Mouse (Mus musculus): Measurements from ENCODE around the gene Ubl3. TPM values are rescaled to one million over a fixed set of nuclear protein-coding genes. Genes with fewer than 3 reads are reported as not detected.

Gene Ubl3
- 164 and 181 TPM in 2 replicates for total RNA-seq (2021)
- long read RNA-seq, transcript Ubl3-204 (6 exons, 2,064 nt), result minor isoform, 34 of 246 reads
- long read RNA-seq, transcript Ubl3-201 (5 exons, 2,537 nt), result major isoform, 199 of 246 reads
- long read RNA-seq, partial matches to known transcripts, result 7 of 246 reads
- long read RNA-seq, other reads (novel, unspliced or antisense), result 6 of 246 reads

DNA sequence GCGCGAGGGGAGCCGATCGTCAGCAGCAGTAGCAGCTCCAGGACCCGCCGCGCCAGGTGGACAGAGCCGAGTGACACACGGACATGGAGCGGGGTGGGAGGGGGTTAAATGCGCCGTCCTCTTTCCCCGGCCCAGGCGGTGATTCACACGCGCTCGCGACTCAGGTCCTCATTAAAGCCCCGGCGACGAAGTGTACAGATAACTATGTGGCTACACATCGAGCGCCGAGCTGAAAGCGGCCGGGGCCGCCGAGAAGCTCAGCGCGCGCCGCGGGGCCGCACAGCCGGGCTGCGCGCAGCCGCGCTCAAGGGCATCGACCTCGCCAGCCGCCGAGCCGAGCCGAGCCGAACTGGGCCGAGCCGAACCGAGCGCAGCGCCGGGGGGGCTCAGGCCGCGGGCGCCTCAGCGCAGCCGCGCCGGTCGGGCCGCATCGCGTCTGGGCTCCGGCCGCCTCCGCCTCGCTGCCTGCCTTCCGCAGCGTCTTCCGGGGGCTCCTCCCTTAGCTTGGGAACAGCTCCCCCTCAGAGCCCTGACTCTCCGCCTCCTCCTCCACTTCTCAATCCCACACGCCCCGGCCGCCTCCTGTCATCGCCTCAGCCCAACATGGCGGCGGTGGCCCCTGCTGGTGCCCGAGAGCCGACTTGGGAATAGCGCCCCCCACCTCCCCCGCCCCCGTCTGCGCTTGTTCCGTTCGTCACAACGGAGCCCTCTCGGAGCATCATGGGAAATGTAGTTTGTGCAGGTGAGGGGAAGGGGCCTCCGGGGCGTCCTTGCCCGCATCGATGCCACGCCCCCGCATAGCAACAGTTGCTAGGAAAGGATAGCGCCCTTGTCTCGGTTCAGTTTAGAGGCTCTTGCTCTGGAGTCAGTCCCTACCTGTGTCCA, at the start of gene Ubl3:
TSS of gene Ubl3 (minus strand) at position 603 of the 885 bp plus-strand sequence.
- DNase-seq, result peak; percentile 88

DNA sequence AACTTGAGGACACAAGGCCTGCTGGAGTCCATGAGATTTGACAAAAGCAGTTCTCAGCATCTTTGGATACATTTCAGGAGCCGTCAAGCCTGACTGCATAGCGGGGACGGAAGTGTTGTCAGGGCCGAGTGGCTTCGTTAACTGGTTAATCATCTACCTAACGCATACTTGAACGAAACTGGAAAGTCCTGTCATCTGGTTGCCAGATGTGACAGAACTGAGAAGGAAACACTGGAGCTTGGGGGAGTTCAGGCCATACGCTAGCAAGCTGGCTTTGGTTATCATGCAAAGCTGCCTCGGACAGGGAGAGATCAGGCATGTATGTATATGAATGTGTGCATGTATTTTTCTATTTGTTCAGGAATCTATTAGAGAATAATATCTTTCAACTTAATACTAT, 45.8 kb upstream of the Ubl3 start:
- no peak for DNase-seq

DNA sequence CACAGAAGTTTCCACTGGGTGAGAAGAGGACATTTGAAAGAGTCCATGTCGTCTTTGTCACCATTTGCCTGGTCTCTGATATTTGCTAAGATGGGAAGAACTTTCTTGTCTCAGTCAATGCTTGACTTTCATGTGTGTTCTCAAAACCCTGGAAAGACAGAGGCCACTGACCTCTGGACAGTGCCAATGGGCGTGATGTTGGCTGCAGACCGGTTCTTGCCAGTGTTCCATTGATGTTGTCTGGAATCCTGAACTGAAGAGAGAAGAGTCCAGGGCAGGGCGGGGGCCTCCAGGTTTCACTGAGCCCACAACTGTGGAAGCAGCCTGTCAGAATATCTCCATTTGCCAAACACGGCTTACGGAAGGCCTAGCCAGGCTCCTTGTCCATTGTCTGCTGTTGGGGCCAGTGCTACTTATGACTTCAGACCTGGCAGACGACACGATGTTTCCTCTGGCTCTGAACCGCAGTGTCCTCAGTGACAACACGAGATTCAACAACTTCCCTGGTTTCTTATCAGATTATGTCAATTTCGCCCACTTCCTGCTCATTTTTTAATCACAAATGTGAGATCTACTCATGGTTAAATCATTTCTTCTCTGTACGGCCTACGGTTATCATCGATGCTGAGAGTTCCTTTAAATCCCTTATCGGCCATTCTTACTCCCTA, 43.6 kb upstream of the Ubl3 start:
- no peak for DNase-seq

DNA sequence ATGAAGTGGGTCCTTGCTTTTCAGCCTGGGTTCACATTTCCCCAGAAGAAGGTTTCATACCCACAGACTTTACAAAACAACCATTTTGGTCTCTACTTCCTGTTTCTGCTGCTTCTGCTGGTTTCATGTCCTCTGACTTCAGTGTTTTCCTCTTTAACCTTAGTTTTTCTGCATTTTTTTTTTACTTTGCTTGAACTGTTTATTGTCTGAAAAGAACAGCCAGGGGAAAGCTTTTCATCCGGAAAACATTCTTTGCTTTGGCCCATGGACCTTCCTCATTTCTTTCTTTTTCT, 42.8 kb upstream of the Ubl3 start:
- DNase-seq, result no peak

DNA sequence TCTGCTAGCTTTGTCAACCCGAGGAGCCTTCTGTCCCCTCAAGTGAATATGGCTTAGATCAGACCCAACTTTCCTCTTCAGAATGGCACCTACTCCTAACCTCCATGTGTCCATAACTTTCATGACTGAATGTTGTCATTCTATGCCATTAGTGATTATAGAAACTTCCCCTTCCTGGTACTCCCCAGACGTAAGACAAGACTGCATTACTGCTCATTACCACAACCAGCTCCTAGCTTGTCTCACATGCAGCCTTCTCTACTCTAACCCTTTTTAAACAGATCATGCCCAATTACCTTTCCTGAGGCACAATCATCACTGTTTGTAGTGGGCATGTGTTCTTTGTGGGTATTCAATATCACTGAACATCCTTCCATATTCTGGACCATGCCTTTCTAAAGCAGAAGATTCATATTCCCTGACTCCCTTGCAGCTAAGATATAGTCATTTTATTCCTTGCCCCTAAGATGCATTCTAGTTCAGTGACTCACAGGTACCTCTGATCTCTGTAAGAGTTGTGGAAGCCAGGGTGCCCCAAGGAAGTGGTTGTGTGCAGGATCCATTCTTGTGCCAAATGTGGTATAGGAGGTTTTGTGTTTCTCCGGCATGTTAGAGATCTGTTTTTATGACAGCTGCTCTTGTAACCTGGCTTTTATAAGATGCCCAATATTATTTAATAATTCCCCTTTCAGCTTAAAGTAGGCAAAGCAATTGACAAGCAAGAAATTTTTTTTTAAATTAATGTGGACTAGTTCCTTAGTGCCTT, 42.3 kb upstream of the Ubl3 start:
- DNase-seq, result no peak

DNA sequence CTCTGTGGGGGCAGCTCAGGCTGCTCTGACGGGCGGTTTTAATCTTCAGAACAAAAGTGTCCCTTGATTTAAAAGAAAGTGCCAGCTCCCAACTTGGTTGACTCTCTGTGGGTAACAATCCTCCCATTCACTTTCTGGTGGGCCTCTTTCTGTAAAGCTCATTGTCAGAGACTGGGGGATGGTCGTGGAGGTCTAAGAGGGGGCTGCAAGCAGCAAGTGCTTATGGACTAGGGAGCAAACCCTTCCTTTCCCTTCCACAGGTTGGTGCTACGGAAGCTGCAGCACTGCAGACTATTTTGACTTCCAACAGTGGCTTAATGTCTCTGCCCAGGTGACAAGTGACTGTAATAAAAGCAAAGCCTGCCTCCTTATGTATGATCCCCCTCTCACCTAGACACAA, 41.0 kb upstream of the Ubl3 start:
- DNase-seq, result no peak

DNA sequence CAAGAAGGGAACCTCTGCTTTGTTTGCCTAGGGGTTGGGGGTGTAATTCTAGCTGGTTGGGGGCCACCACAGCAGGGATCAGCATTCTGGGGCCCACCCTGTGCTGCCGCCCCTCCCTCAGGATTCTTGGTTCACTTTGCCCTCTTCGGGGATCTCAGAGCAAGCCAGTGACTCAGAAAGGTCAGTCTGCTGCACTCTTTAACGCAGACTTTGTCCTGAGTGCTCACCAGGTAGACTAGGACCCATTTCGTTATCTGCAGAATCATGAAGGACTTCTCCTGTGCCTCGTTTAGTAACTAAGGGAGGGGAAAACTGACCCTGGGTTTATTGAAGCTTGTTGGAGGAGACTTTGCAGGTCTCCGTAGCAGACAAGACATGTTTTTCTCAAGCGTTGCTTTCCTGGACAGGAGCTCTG, 38.9 kb upstream of the Ubl3 start:
- DNase-seq, result no peak

DNA sequence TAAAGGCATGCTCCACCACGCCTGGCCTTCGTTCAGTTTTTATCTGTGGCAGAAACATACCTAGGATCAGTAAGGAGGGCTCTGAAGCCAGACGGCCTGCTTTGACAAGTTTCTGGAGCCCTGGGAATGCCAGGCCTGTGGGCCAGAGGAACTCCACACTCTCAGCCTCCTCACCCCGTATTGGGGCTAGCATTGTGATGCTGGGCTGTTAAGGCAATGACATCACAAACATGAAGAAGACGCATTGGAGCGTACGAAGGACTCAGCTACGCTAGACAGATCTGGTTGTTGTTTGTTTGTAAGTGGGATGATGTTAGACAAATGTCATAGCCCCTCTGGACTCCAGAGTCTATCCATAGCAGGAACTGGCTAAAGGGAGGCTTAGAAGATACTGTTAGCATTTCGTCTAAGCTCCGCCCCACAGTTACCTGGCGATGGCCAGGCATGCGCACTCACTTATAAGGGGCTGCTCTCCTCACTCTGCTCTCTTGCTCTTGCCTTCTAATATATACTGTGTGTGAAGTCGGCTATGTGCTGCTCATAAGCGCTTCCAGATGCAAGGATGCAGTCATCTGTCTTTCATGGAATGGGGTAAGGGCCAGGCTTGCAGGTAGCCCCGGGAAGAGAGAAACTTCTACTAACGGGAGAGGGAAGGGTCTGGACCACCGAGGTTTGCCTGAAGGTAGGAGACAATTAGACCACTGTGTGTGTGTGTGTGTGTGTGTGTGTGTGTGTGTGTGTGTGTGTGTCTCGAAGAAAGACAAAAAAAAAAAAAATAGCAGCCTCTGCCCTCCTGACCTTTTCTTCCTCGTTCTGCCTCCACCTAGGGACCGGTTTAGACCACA, 38.2 kb upstream of the Ubl3 start:
- DNase-seq, result no peak

DNA sequence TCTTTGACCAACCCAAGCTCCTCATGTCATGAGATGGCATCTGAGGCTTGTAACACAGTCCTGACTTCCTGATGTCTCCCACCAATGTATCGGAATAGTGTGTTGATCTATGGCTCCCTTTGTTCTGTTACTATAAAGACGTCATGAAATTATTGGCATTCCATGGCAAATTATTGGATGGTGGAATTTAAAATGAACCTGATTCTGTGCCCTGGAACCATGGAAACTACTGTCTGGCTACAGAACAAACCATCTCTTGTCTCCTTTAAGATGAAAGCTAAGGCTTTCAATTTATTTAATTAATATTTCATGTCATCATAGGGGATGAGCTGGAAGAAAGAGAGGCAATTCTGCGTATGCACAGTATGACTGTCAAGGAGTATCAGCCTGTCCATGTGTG, 36.4 kb upstream of the Ubl3 start:
- DNase-seq, result no peak

DNA sequence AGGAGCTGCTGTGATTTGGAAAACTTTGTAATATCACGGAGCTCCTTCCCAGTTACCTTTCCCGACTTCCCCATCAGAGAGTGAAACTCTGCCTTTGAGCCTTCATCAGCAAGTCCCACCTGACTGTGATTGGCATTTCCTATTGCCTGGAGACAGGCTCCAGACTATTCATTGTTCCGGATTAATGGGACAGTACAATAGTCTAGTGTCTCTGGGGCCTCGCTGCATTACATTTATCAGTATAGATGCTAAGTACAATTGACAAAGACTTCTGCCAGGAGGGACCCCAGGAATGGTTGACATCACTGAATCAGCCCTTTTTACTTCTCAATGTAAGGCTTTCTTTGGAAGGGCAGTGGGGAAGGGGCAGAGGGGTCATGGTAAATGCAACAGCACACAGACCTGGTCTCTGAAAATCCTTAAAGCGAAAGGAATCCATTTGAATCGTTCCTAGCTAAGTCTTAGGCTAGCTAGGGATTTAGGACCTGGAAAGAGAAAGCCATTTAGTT, 35.6 kb upstream of the Ubl3 start:
- no peak for DNase-seq

DNA sequence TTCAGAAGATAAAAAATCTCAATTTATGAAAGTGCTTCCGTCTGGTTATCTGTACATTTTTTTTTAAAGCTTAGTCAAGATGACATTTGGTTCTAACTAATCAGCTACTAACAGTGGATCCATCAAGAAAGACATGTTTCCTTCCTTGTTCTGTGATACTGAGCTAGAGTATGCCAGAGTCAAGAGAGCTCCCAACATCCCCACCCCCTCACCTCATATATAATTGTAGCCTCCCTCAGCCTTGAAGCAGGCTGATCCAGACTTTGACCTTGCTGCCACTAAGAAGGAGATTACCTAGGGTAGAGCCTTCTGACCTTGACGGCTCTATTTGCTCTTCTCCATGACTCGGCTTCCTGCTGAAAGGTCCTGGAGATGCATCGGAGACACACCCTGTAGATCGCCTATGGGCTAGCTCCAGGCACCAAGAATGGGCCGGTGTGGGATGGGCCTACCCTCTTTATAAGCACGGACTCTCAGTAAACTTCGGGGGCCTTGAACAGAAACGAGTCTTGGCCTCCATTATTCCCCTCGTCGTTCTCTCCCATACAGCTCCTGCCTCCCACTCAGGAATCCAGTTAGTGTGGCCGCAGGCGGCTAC, 27.9 kb upstream of the Ubl3 start:
- no peak for DNase-seq

DNA sequence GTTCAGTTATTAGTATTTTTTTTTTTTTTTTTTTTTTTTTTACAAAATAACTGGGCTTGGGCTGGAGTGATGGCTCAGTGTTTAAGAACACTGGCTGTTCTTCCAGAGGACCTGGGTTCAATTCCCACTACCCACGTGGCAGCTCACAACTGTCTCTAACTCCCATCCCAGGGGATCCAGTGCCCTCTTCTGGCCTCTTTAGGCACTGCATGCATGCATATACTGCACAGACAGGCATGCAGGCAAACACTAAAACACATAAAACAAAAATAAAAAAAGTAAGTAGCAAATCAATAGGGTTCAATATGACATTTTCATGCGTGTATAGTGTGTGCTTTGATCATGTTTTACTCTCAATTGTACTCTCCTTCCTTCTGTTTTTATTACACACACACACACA, 26.6 kb upstream of the Ubl3 start:
- no peak for DNase-seq

DNA sequence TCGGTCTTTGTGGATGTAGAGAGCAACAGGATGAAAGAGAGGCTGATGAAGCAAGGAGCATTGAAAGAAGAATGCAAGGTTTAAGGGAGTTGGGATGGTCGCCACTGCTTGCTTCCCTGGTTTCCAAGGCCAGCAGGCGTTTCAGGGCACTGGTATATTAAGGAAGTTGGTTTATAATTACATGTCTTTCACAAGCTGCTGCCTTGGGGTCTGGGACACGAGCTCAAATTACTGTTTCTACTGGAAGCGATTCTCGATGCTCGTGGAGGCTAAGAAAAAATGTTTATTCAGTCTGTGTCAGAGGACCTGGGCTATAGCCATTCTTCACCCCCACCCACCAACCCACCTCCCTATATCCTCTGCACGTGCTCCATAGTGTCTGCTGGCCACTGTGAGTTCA, 25.8 kb upstream of the Ubl3 start:
- DNase-seq, result no peak

DNA sequence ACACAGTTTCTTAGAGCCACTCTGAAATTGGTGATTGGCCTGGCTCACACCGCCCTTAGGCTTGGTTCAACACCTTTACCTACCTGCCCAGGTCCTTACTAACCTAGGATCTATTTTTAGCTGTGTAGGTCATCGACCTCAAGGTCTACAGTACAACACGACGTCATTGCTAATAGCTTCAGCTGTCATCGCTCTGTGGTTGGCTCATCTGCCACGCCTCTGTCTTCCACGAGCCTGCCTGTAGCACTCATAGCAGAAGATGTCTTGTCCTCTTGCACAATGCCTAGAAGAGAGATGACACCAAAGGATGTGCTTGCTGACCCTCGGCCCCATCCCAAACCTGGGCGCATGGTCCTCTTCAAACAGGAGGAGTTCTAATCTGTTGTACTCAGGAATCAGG, 24.7 kb upstream of the Ubl3 start:
- no peak for DNase-seq

DNA sequence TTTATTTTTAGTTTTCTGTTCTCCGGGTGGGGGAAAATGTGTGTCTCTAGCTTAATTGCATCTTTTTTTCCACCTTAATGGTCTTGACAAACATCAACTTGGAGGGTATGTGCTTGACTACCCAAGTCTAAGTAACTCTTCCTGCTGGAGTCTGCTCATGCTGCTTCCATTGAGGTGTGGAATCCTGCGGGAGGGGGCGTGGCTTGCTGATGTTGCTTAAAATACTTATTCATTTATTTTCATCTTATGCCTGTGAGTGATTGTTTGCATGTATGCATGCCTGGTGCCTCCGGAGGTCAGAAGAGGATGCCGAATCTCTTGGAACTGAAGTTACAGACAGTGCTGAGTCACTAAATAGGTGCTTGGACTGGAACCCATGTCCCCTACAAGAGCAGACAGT, 22.6 kb upstream of the Ubl3 start:
- DNase-seq, result no peak

DNA sequence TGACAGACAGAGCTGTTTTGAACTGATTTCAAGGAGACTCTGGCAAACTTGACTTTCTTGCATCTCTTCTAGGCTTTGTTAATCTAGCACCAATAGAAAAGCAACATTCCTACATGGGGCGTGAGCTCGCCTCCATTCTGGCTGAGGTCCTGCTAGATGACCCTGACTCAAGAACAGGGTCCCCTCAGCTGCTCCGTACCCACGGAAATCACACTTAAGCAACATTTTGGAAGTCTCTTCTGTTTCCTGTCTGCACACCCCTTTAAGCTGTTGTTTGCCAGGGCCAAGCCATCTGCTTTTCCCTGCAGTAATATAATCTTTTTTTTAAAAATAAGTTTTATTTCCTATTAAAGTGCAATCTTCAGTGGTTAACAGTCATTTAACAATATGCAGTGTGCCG, 20.1 kb upstream of the Ubl3 start:
- DNase-seq, result no peak

DNA sequence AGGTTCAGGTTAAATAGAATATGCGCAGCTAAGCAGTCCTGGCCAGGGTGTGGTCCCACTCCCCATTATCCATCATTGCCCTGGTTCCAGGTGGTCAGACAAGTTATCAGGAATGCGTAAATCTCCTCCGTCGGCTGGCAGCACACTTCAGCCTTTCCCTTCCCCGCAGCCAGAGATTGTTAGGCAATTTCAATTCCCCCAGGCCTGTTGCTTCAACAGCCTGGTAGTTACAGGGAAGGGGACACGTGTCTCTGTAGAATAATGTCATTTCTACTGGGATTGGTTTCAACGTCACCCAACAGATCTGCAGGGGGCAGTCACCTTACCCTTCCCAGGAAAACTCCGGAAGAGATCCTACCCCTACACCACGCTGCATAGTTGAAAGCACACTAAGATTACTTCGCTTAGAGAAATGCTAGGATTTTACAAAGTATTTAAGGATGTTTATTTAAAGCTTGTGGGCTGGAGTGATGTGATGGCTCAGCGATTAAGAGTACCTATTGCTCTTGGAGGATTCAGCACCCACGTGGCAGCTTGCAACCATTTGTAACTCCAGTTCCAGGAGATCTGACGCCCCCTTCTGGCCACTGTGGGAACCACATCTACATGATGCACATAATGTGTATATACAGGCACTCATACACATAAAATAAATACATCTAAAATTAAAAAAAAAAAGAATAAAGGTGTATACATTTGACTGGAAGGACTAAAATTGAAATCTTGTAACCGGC, 18.1 kb upstream of the Ubl3 start:
- DNase-seq, result no peak

DNA sequence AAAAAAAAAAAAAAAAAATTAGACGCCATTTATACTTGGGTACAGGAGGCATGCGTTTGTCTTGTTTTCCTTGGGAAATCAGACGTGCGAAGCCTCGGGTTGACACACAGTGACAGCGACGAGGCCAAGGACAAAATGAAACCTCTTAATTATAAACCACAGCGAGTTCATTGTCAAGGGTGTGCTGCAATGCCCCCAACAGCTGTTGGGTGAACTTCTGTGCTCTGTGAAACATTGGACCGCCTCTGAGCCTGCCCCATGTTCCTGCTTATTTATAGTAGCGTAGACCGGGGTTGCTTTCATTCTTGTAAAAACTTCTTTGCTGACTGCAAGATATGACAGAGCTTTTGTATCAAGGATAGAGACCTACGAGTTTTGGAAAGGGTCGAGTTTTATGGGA, 16.9 kb upstream of the Ubl3 start:
- no peak for DNase-seq

DNA sequence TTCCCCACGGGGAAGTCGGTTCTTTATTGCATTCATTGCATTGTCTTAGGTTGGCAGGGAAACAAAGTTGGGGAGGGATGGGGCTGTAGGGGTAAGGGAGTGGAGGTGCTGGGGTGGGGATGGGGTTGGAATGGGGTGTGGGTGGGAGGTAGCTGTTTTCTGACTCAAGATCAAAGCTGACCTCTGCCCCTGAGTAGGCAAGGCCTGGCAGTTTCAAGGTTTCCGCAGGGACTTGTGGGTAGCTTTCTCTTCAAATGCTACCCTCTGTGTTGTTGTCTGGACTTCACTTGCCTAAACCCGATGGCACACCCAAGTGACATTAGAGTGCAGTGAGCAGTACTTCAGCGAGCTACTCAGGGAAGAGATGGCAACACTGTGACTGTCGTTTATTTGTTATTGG, 13.0 kb upstream of the Ubl3 start:
- DNase-seq, result no peak

DNA sequence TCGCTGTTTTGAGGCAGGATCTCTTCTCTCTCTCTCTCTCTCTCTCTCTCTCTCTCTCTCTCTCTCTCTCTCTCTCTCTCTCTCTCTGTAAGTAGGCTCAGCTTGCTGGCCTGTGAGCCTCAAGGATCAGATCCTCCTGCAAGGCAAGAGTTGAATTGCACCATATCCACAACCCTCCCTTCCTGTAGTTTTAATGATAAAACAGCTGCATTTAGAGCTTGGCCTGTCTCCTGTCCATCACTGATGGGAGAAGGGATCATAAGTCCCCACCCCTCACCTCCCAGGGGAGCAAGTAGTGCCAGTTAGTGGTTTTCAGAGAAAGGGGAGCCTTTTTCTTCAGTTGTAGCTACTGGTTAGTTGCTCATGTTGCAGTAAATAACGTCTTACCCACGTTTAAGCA, 11.5 kb upstream of the Ubl3 start:
- no peak for DNase-seq

DNA sequence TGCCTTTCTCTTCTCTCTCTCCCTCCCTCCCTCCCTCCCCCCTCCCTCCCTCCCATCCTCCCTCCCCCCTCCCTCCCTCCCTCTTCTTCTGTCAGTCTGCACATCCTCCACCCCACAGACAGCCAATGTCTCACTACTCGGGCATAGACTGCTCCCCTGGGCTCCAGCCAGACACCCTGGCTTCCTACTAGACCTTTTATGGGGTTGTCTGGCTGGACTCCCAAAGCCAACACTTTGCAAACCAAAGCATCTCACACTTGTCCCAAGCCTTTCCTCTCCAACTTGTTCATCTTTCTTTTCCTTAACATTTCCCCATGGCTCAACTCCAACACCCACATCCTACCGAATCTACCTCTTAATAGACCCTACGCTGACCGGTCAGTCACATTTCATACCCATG, 10.7 kb upstream of the Ubl3 start:
- DNase-seq, result no peak
